Mouse (Mus musculus) adipocyte (in vitro differentiated cells): ENCODE measurements around the gene Ccdc89.

Experiments used
- DNase-seq: peaks from one replicate; pipeline ENCODE4 v3.0.0-alpha.2; 2016; ENCODE audit warnings: low spot score

Gene Ccdc89

GRCm38 (mm10) chr7:90475793-90476312, 49.5 kb downstream of the Ccdc89 start, which contains the start of gene Tmem126b:
TSS of gene Tmem126b (minus strand) at chr7:90476001.
- peak; percentile 97 for DNase-seq

DNA sequence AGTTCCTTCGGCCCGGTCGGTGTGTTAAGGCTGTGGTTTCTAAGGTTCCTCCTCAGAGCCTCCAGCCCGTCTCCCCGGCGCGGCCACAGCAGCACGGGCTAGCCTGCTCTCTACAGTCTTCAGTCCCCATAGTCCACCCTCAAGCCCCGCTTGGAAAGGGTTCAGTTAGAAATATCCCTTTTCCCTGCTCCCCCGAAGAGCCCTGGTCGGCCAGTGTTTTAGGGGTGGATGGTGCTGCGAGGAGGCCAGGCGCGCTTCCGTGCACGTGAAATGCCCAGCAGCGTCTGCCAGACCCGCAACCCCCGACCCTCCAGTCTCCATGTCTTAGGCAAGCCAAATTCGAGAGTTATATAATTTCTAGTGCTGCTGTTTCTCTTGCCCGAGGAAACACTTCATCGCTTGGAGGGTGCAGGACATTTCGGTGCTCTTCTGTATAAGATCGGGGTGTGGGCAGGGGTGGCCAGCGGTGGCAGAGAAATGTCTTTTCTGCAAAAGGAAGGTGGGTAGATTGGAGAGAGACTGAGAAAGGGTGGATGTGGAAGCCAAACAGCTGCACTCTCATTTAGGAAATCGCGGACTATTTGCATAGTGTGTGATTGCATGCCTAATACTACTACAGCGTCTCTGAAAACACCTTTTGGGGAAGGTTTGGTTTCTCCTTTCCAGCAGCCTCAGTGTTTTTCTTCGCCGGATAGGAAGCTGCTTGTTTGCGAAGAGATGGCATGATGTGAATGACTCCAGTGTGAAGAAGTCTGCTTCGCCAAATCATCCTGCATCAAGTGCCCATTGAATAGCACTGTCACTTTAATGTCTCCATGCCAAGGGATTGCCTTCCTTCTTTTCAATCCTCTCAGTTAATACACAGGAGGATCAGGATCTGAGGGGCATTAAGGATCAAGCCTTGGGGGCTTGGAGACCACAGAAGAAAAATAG, 50.2 kb downstream of the Ccdc89 start, which contains the start of gene Dlg2:
Gene Dlg2 (plus strand): TSS at position 360 of the 933 bp plus-strand sequence.
- DNase-seq: no peak
